Mouse (Mus musculus) heart, adult 2 months (tissue): ENCODE measurements around the gene Gcnt7. TPM values are rescaled to one million over a fixed set of nuclear protein-coding genes. Genes with fewer than 3 reads are reported as not detected.

Source experiments
- DNase-seq, 2 experiments: peaks; one replicate each; pipeline ENCODE4 v3.0.0; 2021
- H3K27ac ChIP-seq: fragments of 200-600 bp; 2 replicates; pipeline ENCODE4 v1.8.1; 2022
- H3K27me3 ChIP-seq: fragments of 200-500 bp; 2 replicates; pipeline ENCODE4 v1.6.1; 2012; ENCODE audit warnings: mild to moderate bottlenecking, low read length, inconsistent platforms, mixed read lengths; ENCODE audit not compliant: control insufficient read depth, insufficient read depth
- H3K36me3 ChIP-seq: fragments of 200-500 bp; 2 replicates; pipeline ENCODE4 v1.6.1; 2012; ENCODE audit warnings: low read length, inconsistent platforms; ENCODE audit not compliant: control insufficient read depth, insufficient read depth
- H3K4me1 ChIP-seq: fragments of 200-500 bp; 2 replicates; pipeline ENCODE4 v1.6.1; 2011; ENCODE audit warnings: low read length; ENCODE audit not compliant: control insufficient read depth, insufficient read depth
- H3K4me3 ChIP-seq: fragments of 200-600 bp; 2 replicates; pipeline ENCODE4 v1.8.1; 2022
- H3K79me2 ChIP-seq: fragments of 200-500 bp; replicated peaks from 2 replicates; pipeline ENCODE4 v1.6.1; 2012; ENCODE audit warnings: mild to moderate bottlenecking, inconsistent platforms, low read length, moderate library complexity, mixed read lengths; ENCODE audit not compliant: control insufficient read depth, insufficient read depth
- H3K9ac ChIP-seq: fragments of 200-500 bp; 2 replicates; pipeline ENCODE4 v1.6.1; 2012; ENCODE audit warnings: low read depth, mild to moderate bottlenecking, control low read depth, inconsistent platforms, low read length, mixed read lengths
- CTCF ChIP-seq: fragments of 200-600 bp; IDR thresholded peaks from 2 replicates; pipeline ENCODE4 v1.8.1; 2022; ENCODE audit warnings: antibody characterized with exemption, mild to moderate bottlenecking, moderate library complexity
- EP300 ChIP-seq: fragments of 200-500 bp; IDR thresholded peaks from 2 replicates; pipeline ENCODE4 v1.6.1; 2011; ENCODE audit warnings: low read depth, low read length, control low read depth; ENCODE audit not compliant: insufficient read depth
- POLR2A ChIP-seq: fragments of 200-500 bp; IDR thresholded peaks from 2 replicates; pipeline ENCODE4 v1.6.1; 2011; ENCODE audit warnings: mild to moderate bottlenecking, low read depth, low read length, control low read depth; ENCODE audit not compliant: insufficient read depth
- WGBS: fragments of 180-500 bp; shearing (Covaris S2); methylation state at CpG from one replicate; pipeline ENCODE4 v1.1.7; 2018; 5-methylcytosine and 5-hydroxymethylcytosine counted together
- intact Hi-C: fragments of 180-260 bp; cut with DNase I; formaldehyde crosslinking; loops from one replicate; pipeline ENCODE4 v1.15.1; 2025
- polyA plus RNA-seq: library from polyadenylated mRNA; depleted of rRNA; stranded (reverse); fragments of >200 nt; gene quantifications from 2 replicates; pipeline ENCODE4 v1.2.3, GENCODE M21; 2012
- total RNA-seq, 2 experiments: library from RNA; stranded (reverse); gene quantifications; 2 replicates each; pipeline ENCODE4 v1.2.3; 2021

The Gcnt7 gene
- total and polyA plus RNA-seq, 3 experiments: not detected

DNA sequence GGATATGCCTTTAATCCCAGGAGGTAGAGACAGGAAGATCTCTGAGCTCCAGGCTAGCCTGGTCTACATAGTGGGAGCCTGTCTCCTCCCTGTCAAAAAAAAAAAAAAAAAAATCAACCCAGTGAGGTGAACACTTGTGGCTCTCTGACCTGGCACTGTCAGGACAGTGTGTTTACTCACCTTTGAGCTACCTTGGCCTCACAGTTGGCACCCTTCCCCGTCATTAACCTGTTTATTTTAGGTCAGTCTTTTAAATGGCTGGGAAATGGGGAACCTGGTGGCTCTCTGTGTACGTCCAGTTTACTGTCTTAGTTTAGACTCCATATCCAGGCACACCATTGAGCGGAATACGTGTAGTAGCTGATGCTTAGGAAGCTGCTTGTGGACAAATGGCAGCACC lies 6.4 kb downstream of the Gcnt7 start:
- no peak for DNase-seq
- TF ChIP-seq POLR2A: no peak
- TF ChIP-seq EP300: no peak
- TF ChIP-seq CTCF: no peak

DNA sequence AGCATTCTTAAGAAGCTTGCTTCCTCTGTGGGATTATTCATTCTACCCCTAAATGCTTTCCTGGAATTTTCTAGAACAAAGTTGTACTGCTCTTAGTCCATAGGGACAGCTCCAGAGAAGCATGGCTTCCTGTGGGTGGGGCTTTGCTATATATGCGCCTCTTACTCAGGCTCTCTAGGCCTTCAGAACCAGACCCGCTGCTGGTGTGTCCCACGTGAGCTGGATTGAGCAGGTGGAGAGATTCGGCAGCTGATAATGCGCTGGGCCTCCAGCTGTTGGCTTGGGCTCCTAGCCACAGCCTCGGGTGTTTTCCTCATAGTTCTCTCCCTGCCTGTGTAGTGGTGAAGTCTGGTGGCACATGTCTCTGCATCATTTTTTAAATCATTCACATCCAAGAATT lies 7.8 kb downstream of the Gcnt7 start:
- no peak for TF ChIP-seq POLR2A
- Histone ChIP-seq H3K79me2 (no peaks in the 10 kb centered on the region), H3K9ac (no peak overlapping the region), H3K36me3 (no peaks in the 10 kb centered on the region), H3K27ac (no peak overlapping the region), H3K4me1 (no peaks in the 10 kb centered on the region), H3K4me3 (no peak overlapping the region), H3K27me3 (no peaks in the 10 kb centered on the region)
- intact Hi-C loops: no loop called here
- no peak for DNase-seq
- WGBS: 72% methylated on average over 6 of the region's 6 CpGs

More for the DNA sequence above, 6.4 kb downstream of the Gcnt7 start:
- WGBS: 98% methylated on average over 4 of the region's 4 CpGs
- Histone ChIP-seq H3K79me2 (no peaks in the 10 kb centered on the region), H3K27ac (no peak overlapping the region), H3K4me1 (no peaks in the 10 kb centered on the region), H3K9ac (no peak overlapping the region), H3K4me3 (no peak overlapping the region), H3K27me3 (no peaks in the 10 kb centered on the region), H3K36me3 (no peaks in the 10 kb centered on the region)
- intact Hi-C loops: no loop called here

DNA sequence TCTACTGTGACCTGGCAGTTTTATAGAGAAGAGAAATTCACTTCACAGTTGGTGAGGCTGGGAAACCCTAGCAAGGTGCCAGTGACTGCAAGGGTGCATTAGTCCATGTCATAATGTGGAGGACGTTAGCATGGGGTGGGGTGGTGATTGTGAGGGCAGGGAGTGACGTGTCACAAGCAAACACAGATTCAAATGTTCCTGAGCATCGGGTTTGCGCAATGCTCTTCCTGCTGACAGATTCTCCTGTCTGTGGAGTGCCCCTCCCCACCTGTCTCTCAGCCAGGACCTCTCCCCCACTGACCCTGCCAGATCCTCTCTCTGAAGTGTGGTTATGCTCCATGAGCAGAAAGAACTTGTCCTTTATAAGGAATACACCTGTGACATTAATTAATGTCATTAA lies 10.1 kb downstream of the Gcnt7 start:
- Histone ChIP-seq H3K27ac (no peak overlapping the region), H3K36me3 (no peaks in the 10 kb centered on the region), H3K27me3 (no peaks in the 10 kb centered on the region), H3K4me3 (no peak overlapping the region), H3K4me1 (no peaks in the 10 kb centered on the region), H3K79me2 (no peaks in the 10 kb centered on the region), H3K9ac (no peak overlapping the region)
- 84% methylated on average over 4 of the region's 4 CpGs for WGBS
- intact Hi-C loops: loop anchor here (5.0 to 10.0 kb wide), 2 partner anchors 104 to 226 kb away; partner anchors contain the start of gene Fam210b
- TF ChIP-seq POLR2A (no peak), CTCF (no peak), EP300 (no peak)
- no peak for DNase-seq

DNA sequence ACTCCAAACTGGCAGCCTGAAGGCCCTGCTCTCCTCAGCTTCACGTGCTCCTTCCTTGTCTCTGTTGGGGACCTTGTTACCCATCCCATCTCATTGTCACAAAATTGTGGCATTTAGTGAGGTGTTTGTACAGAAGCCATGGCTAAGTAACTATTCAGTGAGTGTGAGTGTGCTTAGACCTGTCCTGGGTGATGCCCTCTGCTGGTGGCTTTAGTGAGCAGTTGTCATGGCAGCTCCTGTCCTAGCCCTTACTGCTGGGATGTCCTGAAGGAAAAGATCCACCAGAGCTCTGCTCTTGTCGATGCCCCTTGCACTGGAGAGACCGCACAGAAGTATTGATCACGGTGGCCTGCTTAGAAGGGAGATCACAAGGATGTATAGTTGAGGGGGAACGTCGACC lies 11.1 kb downstream of the Gcnt7 start:
- Histone ChIP-seq H3K9ac (no peak overlapping the region), H3K36me3 (no peaks in the 10 kb centered on the region), H3K27me3 (no peaks in the 10 kb centered on the region), H3K4me1 (no peaks in the 10 kb centered on the region), H3K4me3 (no peak overlapping the region), H3K27ac (no peak overlapping the region), H3K79me2 (no peaks in the 10 kb centered on the region)
- intact Hi-C loops: loop anchor here (5.0 to 10.0 kb wide), 2 partner anchors 103 to 225 kb away; partner anchors contain the start of gene Fam210b
- peak; percentile 58 for TF ChIP-seq CTCF
- no peak for TF ChIP-seq POLR2A
- TF ChIP-seq EP300: no peak
- no peak for DNase-seq
- WGBS: 89% methylated on average over 6 of the region's 6 CpGs

DNA sequence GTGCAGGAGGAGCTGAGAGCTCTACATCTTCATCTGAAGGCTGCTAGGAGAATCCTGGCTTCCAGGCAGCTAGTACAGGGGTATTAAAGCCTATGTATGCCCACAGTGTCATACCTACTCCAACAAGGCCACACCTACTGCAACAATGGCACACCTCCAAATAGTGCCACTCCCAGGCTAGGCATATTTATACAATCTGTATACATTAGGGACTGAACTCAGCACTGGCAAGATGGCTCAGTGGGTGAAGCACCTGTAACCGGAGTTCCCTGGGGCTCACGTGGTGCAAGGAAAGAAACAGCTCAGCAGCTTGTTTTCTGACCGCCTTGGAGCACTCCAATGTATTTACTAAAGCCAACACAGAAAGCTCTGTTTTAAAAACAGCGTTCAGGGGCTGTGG lies 12.8 kb downstream of the Gcnt7 start:
- DNase-seq: no peak
- peaks cover 2% of the 10 kb centered on the region for H3K79me2 ChIP-seq
- WGBS: 95% methylated on average over 4 of the region's 4 CpGs
- H3K9ac ChIP-seq: no peak overlapping the region
- no peak for TF ChIP-seq CTCF
- no peak for TF ChIP-seq POLR2A
- TF ChIP-seq EP300: no peak
- intact Hi-C loops: loop anchor here (5.0 to 10.0 kb wide), 2 partner anchors 101 to 223 kb away; partner anchors contain the start of gene Fam210b
- no peak overlapping the region for H3K27ac ChIP-seq
- H3K36me3 ChIP-seq: peaks cover 2% of the 10 kb centered on the region; the same call in 1 of the 2 replicates
- no peak overlapping the region for H3K4me3 ChIP-seq
- H3K27me3 ChIP-seq: no peaks in the 10 kb centered on the region
- H3K4me1 ChIP-seq: peaks cover 3% of the 10 kb centered on the region; the same call in 1 of the 2 replicates

DNA sequence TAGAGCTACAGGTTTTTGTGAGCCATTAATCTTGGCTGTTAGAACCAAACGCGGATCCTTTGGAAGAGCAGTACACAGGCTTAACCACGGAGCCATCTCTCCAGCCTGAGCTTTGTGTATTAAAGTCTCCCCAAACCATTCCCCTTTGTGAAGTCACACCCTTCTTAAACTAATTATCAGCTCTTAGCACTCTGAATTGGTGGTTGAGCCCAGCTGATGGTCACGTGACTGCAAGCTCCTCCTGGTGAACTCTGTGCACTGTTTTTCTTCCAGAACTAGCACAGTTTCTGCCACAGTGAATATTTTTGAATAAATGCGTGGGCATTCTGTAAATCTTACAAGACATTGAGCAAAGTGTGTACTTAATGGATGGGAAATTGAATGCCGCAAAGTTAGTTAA lies 17.2 kb downstream of the Gcnt7 start:
- intact Hi-C loops: loop anchor here (2.0 to 10.0 kb wide), 2 partner anchors 70 to 96 kb away; partner anchors contain the start of genes Aurka, Cstf1 and Fam210b
- Histone ChIP-seq H3K9ac (no peak overlapping the region), H3K27me3 (no peaks in the 10 kb centered on the region), H3K27ac (no peak overlapping the region), H3K4me1 (peaks cover 5% of the 10 kb centered on the region), H3K4me3 (peak overlapping the region; percentile 74), H3K79me2 (peaks cover 2% of the 10 kb centered on the region), H3K36me3 (peaks cover 2% of the 10 kb centered on the region; the same call in 1 of the 2 replicates)
- DNase-seq: no peak
- TF ChIP-seq CTCF (no peak), EP300 (no peak), POLR2A (no peak)
- WGBS: 30% methylated on average over 6 of the region's 6 CpGs
